Mouse (Mus musculus): ENCODE results near the gene Nudt6. TPM values are rescaled to one million over a fixed set of nuclear protein-coding genes. Genes with fewer than 3 reads are reported as not detected.
A peak's percentile ranks its signal among the peaks of the same experiment; 100 is the strongest.

Gene Nudt6
- polyA plus RNA-seq, 1 experiment from 2014 or later, result 4.6 TPM

GRCm38 (mm10) chr3:37387310-37387709 is 32.7 kb downstream of the Nudt6 start:
- Histone ChIP-seq H3K9ac (no peak overlapping the region), H3K4me3 (ENCODE audit: low read depth, low read length) (no peak overlapping the region), H3K27me3 (ENCODE audit: insufficient read depth, low read length) (no peaks in the 10 kb centered on the region), H3K27ac (ENCODE audit: low read depth) (no peak overlapping the region), H3K9me3 (ENCODE audit: low read depth, low read length) (no peaks in the 10 kb centered on the region), H3K4me1 (ENCODE audit: insufficient read depth) (no peaks in the 10 kb centered on the region), H3K4me2 (no peak overlapping the region), H3K36me3 (ENCODE audit: insufficient read depth) (no peaks in the 10 kb centered on the region)
- 83% methylated on average over 6 of the region's 6 CpGs for WGBS
- ATAC-seq (ENCODE audit: insufficient read depth), result no peak
- no peak for DNase-seq
- TF ChIP-seq CTCF (IDR thresholded peaks at IDR 0.05; ENCODE audit: low read depth), result no peak

- 68% methylated on average over 6 of the region's 6 CpGs for WGBS
- DNase-seq (no peak), ATAC-seq (ENCODE audit: insufficient read depth) (no peak)
- H3K36me3 ChIP-seq (ENCODE audit: insufficient read depth), result no peaks in the 10 kb centered on the region
- no peaks in the 10 kb centered on the region for H3K9me3 ChIP-seq (ENCODE audit: low read depth, low read length)
- no peak overlapping the region for H3K9ac ChIP-seq
- H3K27ac ChIP-seq (ENCODE audit: low read depth), result no peak overlapping the region
- no peak overlapping the region for H3K4me3 ChIP-seq (ENCODE audit: low read depth, low read length)
- H3K4me2 ChIP-seq, result no peak overlapping the region
- H3K4me1 ChIP-seq (ENCODE audit: insufficient read depth), result 0 out of 2 replicates have a peak, but pooled peaks cover 13% of the 10 kb centered on the region
- TF ChIP-seq CTCF (IDR thresholded peaks at IDR 0.05; ENCODE audit: low read depth), result no peak
- H3K27me3 ChIP-seq (ENCODE audit: insufficient read depth, low read length), result no peaks in the 10 kb centered on the region
These were observed 36.8 kb downstream of the Nudt6 start for GRCm38 (mm10) chr3:37383096-37383765.

GRCm38 (mm10) chr3:37381457-37381856 is 38.6 kb downstream of the Nudt6 start:
- DNase-seq (no peak), ATAC-seq (ENCODE audit: insufficient read depth) (no peak)
- no peak overlapping the region for H3K9ac ChIP-seq
- H3K36me3 ChIP-seq (ENCODE audit: insufficient read depth), result no peaks in the 10 kb centered on the region
- peaks cover 16% of the 10 kb centered on the region; the same call in 1 of the 2 replicates for H3K4me1 ChIP-seq (ENCODE audit: insufficient read depth)
- no peak overlapping the region for H3K27ac ChIP-seq (ENCODE audit: low read depth)
- no peaks in the 10 kb centered on the region for H3K27me3 ChIP-seq (ENCODE audit: insufficient read depth, low read length)
- no peak overlapping the region for H3K4me3 ChIP-seq (ENCODE audit: low read depth, low read length)
- 60% methylated on average over 6 of the region's 6 CpGs for WGBS
- H3K9me3 ChIP-seq (ENCODE audit: low read depth, low read length), result no peaks in the 10 kb centered on the region
- TF ChIP-seq CTCF (IDR thresholded peaks at IDR 0.05; ENCODE audit: low read depth), result no peak
- no peak overlapping the region for H3K4me2 ChIP-seq

GRCm38 (mm10) chr3:37379930-37380881 is 39.8 kb downstream of the Nudt6 start:
- TF ChIP-seq CTCF (IDR thresholded peaks at IDR 0.05; ENCODE audit: low read depth), result no peak
- H3K27me3 ChIP-seq (ENCODE audit: insufficient read depth, low read length), result no peaks in the 10 kb centered on the region
- H3K4me1 ChIP-seq (ENCODE audit: insufficient read depth), result peaks cover 16% of the 10 kb centered on the region; the same call in 1 of the 2 replicates
- H3K4me3 ChIP-seq (ENCODE audit: low read depth, low read length), result no peak overlapping the region
- peak overlapping the region; percentile 86 for H3K27ac ChIP-seq (ENCODE audit: low read depth)
- 0 out of 2 replicates have a peak overlapping the region, but pooled peaks have one; percentile 13 for H3K4me2 ChIP-seq
- no peak overlapping the region for H3K9ac ChIP-seq
- DNase-seq (peak; percentile 84), ATAC-seq (ENCODE audit: insufficient read depth) (peak; percentile 21)
- no peaks in the 10 kb centered on the region for H3K36me3 ChIP-seq (ENCODE audit: insufficient read depth)
- H3K9me3 ChIP-seq (ENCODE audit: low read depth, low read length), result no peaks in the 10 kb centered on the region
- 47% methylated on average over 18 of the region's 18 CpGs for WGBS

DNA sequence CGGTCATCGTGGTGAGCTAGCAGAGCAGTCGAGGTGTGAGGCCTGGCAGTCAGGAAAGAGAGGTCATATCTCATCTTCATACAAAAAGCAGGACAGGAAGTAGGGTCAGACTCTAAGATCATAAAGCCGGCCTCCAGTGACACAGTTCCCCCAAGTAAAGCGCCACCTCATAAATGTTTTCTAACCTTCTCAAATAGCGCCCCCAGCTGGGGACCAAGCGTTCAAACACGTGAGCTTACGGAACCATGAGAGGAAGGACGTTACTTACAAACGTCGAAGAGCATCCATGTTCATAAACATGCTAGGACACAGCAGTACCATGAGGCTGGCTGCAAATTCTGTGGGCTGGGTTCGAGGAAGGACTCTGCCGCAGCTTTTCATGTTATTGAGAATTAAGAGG is 40.8 kb downstream of the Nudt6 start:
- Histone ChIP-seq H3K9ac (no peak overlapping the region), H3K27ac (ENCODE audit: low read depth) (peak overlapping the region; percentile 47), H3K4me3 (ENCODE audit: low read depth, low read length) (no peak overlapping the region), H3K9me3 (ENCODE audit: low read depth, low read length) (no peaks in the 10 kb centered on the region), H3K4me2 (no peak overlapping the region), H3K36me3 (ENCODE audit: insufficient read depth) (no peaks in the 10 kb centered on the region), H3K4me1 (ENCODE audit: insufficient read depth) (peaks cover 16% of the 10 kb centered on the region; the same call in 1 of the 2 replicates), H3K27me3 (ENCODE audit: insufficient read depth, low read length) (no peaks in the 10 kb centered on the region)
- 70% methylated on average over 14 of the region's 14 CpGs for WGBS
- TF ChIP-seq CTCF (IDR thresholded peaks at IDR 0.05; ENCODE audit: low read depth), result peak; percentile 30; the same call in 1 of the 2 replicates
- DNase-seq, result peak; percentile 48
- ATAC-seq (ENCODE audit: insufficient read depth), result no peak

GRCm38 (mm10) chr3:37378412-37378811 is 41.6 kb downstream of the Nudt6 start:
- H3K27ac ChIP-seq (ENCODE audit: low read depth), result peak overlapping the region; percentile 47; the same call in 1 of the 2 replicates
- no peak overlapping the region for H3K9ac ChIP-seq
- DNase-seq (peak; percentile 83), ATAC-seq (ENCODE audit: insufficient read depth) (peak; percentile 91)
- WGBS, result 34% methylated on average over 6 of the region's 6 CpGs
- H3K4me2 ChIP-seq, result no peak overlapping the region
- H3K4me1 ChIP-seq (ENCODE audit: insufficient read depth), result peaks cover 16% of the 10 kb centered on the region; the same call in 1 of the 2 replicates
- TF ChIP-seq CTCF (IDR thresholded peaks at IDR 0.05; ENCODE audit: low read depth), result no peak
- no peak overlapping the region for H3K4me3 ChIP-seq (ENCODE audit: low read depth, low read length)
- H3K9me3 ChIP-seq (ENCODE audit: low read depth, low read length), result no peaks in the 10 kb centered on the region
- H3K36me3 ChIP-seq (ENCODE audit: insufficient read depth), result no peaks in the 10 kb centered on the region
- H3K27me3 ChIP-seq (ENCODE audit: insufficient read depth, low read length), result no peaks in the 10 kb centered on the region

DNA sequence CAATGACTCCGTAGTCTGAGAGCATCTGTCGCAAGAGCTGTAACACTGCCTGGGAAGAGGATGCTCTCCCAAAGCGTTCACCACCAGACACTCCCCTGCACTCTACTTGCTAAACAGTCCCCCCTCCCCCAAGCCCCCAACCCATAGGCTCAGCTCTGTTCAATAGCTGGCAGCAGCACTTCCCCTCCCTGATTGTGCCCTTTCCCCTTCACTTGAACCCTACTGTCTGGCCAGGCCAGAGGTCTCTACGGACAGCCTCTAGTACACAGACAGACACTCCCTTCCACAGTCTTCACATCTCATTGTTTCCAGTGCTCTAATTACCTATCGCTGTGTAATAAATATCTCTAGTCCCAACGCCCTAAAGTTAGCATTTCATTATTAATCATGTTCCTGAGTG is 42.1 kb downstream of the Nudt6 start:
- no peak for DNase-seq
- H3K4me1 ChIP-seq (ENCODE audit: insufficient read depth), result peaks cover 16% of the 10 kb centered on the region; the same call in 1 of the 2 replicates
- no peak for TF ChIP-seq CTCF (IDR thresholded peaks at IDR 0.05; ENCODE audit: low read depth)
- no peak overlapping the region for H3K9ac ChIP-seq
- no peaks in the 10 kb centered on the region for H3K9me3 ChIP-seq (ENCODE audit: low read depth, low read length)
- peak overlapping the region; percentile 47; the same call in 1 of the 2 replicates for H3K27ac ChIP-seq (ENCODE audit: low read depth)
- H3K27me3 ChIP-seq (ENCODE audit: insufficient read depth, low read length), result no peaks in the 10 kb centered on the region
- H3K36me3 ChIP-seq (ENCODE audit: insufficient read depth), result no peaks in the 10 kb centered on the region
- WGBS, result 53% methylated on average over 6 of the region's 6 CpGs
- H3K4me2 ChIP-seq, result no peak overlapping the region
- ATAC-seq (ENCODE audit: insufficient read depth), result peak; percentile 13; the same call in 1 of the 2 replicates
- H3K4me3 ChIP-seq (ENCODE audit: low read depth, low read length), result no peak overlapping the region
